Mouse (Mus musculus) testis, postnatal 10 days (tissue): ENCODE results near the gene Gnat2.

Source experiments
- DNase-seq: peaks from one replicate; pipeline ENCODE4 v3.0.0; 2021; ENCODE audit warnings: low spot score

Gene Gnat2

GRCm38 (mm10) chr3:108085281-108085720 is 7.3 kb upstream of the Gnat2 start:
- peak; percentile 96 for DNase-seq

- DNase-seq = peak; percentile 82
Measured at GRCm38 (mm10) chr3:108085721-108086469, 6.7 kb upstream of the Gnat2 start.

DNA sequence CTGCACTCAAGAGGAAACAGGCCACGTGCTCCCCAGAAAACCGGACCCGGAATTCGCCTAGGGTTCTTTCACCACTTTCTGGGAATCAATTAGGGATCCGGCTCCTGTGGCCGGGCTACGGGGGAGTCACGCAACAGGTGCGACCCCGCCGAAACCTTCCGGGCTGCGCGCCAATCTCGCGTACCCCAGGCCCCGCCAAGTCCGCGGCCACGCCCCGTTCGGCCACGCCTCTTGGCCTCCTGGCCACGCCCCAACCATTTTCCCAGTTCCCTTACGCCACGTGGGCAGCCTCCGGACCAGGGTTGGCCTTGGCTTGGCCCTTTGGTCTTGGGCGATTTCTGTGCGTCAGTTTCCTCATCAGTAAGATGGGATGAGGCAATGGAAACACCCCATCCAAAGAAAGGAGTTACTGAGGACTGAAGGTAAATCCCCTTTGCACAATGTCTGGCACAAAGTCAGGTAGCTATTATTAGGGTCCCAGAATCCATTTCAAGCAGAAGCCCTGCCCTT is 6.1 kb upstream of the Gnat2 start, which contains the start of gene Ampd2:
Ampd2 (minus strand) TSS at position 182 of the 510 bp plus-strand sequence.
- peak; percentile 96 for DNase-seq

GRCm38 (mm10) chr3:108087329-108087728 is 5.3 kb upstream of the Gnat2 start:
- no peak for DNase-seq

DNA sequence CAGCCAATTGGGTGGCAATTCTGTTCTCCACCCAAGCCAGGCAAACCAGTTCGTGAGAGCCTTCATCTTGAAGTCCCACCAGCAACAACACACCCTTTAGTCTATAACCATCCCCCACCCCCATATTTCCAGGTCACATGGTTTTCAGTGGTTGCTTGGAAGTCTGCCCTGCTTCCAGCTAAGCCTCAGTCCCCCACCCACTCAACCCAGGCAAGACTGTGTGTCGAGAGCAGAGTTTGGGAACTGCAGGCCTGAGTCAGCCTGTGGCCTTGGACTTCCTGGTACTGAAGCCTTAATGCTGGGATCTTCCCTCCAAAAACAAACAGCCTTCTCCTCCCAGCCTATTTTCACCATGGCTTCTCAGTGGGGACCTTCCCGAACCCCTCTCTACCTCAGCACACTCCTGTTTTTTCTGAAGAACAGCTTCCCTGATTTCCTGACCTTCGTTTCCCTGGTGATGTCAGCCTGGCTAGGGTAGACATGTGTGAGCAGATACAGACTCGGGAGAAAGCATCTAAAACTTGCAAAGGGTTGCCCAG is 3.7 kb upstream of the Gnat2 start:
- no peak for DNase-seq

DNA sequence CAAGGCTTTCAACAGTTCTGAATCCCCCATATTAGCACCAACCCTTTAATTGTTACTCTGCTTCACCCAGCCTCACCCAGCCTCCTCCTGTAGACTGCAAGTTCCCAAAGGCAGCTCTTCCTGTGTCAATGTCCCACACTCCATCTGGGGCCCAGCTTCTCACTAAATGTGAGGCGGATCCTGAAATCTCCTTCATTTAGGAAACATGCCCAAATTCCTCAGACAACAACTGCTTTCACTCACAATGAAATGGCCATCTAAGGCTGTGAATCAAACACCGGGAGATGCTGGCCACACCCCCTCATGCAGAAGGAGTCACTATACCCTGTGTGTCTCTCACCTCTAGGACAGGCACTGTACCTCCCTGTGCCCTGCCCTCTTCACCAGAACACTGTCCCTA is 2.7 kb upstream of the Gnat2 start:
- DNase-seq = no peak

DNA sequence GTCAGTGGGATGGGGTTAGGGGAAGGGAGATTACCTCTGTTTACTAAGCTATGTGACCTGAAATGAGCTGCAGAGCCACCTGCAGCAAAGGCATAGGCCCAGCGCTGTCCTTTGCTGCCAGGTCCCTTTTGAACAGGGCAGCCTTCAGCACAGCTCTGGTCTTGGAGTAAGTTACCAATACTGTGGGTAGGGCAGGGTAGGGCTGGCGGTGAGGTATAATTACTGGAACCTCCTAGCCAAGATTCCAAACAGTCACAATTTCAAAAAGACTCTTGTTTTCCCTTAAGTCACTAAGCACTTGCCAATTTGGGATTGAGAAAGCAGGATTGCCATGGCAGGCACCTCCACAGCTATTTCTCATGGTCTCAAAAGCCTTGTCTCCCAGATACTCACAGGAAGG is 2.0 kb upstream of the Gnat2 start:
- no peak for DNase-seq

GRCm38 (mm10) chr3:108092030-108092429 is 559 bp upstream of the Gnat2 start:
- no peak for DNase-seq

GRCm38 (mm10) chr3:108093306-108093705 is 717 bp downstream of the Gnat2 start:
- DNase-seq = no peak

DNA sequence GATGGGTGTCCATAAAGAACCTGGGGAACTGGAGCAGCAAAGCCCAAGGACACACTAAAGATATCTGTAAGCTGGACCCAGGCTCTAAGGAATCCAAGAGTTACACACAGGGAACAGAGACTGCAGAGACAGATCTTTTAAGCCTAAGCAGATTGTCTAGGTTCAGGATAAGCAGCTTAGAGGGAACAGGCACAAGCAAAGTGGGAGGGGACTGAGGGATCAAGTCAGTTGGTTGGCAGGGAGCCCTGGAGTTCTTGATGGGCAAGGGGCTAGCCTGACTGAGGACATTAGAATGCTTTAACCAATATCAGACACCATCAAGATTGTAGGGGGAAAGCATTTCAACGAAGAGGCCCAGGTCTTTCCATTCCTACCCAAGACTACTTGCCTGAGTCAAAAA is 1.6 kb downstream of the Gnat2 start:
- DNase-seq = no peak

- no peak for DNase-seq
Measured at GRCm38 (mm10) chr3:108094976-108095760, 2.6 kb downstream of the Gnat2 start.

DNA sequence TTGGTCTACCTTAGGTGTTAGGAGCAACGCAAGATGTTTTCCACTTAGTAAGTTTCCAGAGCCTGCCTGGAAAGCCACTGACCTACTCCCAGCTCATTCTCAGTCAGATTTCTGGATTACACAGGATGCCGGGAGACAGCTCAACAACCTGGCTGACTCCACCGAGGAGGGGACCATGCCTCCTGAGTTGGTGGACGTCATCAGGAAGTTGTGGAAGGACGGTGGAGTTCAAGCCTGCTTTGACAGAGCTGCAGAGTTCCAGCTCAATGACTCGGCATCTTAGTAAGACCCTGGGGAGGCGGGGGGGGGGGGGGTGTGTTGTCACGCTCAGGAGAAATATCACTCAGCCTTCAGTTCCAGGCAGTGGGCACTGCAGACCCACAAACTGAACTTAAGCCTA is 3.6 kb downstream of the Gnat2 start:
- DNase-seq = no peak

DNA sequence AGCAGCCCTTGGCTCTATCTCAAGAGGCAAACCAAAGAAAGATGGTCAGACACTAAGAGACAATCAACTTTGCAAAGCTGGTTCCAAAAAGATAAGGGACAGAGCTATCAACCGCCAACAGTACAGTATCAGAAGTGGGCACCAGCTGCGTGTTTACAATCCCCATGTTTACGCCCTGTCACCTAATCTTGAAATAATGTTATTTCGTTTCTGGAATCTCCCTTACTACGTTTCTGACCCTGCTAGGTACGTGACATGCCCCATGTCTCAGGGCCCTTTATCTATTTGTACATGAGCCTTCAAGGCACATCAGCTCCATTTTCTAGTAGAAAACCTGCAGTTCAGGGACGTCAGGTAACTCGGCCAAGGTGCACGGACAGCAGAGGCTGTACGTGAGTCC is 4.1 kb downstream of the Gnat2 start:
- no peak for DNase-seq

DNA sequence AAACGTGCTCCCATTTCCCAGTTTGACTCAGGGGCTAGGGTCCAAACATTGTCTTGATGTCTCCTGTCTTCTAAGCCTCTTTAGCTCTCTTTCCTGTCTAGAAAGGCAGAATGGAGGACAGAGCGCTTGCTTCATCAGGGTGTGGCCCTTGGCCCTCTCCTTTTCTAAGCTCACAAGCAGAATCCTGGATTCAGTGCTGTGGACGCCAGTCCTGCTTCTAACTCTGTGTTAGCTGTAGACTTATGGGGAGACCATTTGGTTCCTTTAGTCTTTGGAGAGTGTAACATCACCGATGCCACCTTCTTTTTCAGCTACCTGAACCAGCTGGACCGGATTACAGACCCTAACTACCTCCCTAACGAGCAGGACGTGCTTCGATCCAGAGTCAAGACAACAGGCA is 5.1 kb downstream of the Gnat2 start:
- DNase-seq = no peak

GRCm38 (mm10) chr3:108098316-108098715 is 5.7 kb downstream of the Gnat2 start:
- no peak for DNase-seq

GRCm38 (mm10) chr3:108101594-108101993 is 9.0 kb downstream of the Gnat2 start:
- no peak for DNase-seq

DNA sequence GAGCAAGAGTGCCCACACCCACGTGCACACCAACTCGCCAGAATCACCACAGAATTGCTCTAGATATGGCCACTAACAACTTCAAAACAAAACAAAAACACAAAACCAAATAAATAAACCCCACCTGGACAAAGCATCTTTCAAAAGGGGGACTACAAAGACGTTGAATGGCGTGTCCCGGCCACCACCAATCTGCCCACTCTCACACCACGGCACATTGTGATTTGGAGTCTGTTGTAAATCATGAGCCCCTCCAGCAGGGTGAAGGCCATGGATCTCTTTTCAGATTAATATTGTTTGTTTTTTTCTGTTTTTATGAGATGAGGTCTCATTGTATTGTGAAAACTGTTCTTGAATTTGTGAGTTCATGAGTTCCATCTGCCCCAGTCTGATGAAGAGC is 9.5 kb downstream of the Gnat2 start:
- no peak for DNase-seq

DNA sequence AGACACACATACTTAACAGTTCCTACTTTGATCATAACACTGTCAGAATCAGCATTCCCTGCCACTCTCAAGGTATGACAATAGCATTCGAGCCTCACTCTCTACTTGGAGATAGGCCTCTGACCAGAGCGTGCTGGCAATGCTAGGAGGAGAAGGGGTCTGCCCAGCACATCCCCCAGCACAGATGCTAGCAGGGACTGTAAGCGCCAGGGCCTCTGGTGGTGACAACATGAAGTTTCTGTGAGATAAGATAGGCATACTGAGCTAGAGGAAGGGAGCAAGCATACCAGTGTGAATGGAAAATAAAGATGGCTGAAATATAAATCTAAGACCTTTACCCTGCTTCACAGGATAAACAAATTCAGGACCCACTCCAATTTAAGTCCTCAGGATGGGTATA is 12.7 kb downstream of the Gnat2 start:
- peak; percentile 35 for DNase-seq

- DNase-seq = no peak
Measured at GRCm38 (mm10) chr3:108111320-108111719, 18.7 kb downstream of the Gnat2 start.

- no peak for DNase-seq
Measured at GRCm38 (mm10) chr3:108112246-108112645, 19.7 kb downstream of the Gnat2 start.

DNA sequence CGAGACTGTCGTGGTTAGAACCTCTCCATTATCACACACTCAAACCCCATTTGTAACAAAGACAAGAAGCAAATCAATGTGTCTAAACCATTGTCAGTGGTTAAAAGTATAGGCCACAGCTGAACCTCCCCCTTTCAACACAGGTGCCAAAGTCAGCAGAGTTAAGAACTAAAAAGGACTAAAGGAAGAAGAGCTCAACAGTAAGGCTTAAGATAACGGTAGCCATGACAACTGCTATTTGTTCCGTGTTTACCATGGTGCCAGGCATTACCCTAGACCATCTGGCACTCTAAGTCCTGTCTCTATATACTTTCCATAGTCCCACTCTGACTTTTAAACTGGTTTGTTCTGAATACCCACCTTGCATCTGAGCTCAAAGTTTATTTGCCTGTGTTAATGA is 20.1 kb downstream of the Gnat2 start:
- DNase-seq = no peak

DNA sequence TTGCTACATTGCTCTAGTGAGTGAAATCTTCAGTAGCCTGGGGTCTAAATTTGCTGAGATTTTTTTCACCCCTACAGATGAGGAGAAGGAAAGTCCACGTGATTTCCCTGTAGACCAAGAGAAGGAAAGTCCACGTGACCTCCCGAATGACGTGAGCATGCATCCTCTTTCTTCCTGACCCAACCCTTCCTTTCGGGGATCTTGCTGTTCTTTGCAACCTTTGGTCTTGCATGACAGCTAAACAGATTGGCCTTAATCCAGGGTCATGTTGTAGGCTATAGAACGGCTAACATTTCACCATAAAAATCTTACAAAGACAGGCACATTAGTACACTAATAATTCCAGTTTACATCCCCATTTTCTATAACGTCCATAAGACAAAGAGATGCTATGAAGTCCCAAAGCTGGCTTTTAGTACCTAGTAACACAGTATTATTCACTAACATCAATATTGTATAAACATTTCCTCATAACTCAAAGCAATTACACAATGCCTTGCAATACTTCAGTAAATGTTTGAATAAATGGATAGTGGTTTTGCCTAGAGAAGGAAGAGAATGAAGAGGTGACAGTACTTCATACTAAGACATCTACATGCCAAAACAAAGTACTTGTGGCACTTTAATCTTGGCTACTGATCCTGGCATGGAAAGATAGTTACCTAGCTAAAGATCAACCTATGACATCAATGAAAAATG is 21.2 kb downstream of the Gnat2 start:
- DNase-seq = no peak
